Mouse (Mus musculus) cerebellum, postnatal 36 days (tissue): Measurements from ENCODE around the gene Clpb.

Experiments used
- DNase-seq, 2 experiments: peaks; one replicate each; pipeline ENCODE4 v3.0.0; 2021 to 2022; ENCODE audit warnings: mixed read lengths in 2 of 2

Clpb gene

GRCm38 (mm10) chr7:101726980-101727379 is 63.5 kb downstream of the Clpb start:
- DNase-seq = no peak

GRCm38 (mm10) chr7:101732096-101732495 is 68.7 kb downstream of the Clpb start:
- no peak for DNase-seq

- no peak for DNase-seq
Measured at GRCm38 (mm10) chr7:101733042-101733441, 69.6 kb downstream of the Clpb start.

- DNase-seq = no peak
Measured at GRCm38 (mm10) chr7:101735297-101735696, 71.9 kb downstream of the Clpb start.

GRCm38 (mm10) chr7:101737735-101738134 is 74.3 kb downstream of the Clpb start:
- DNase-seq = no peak

GRCm38 (mm10) chr7:101739602-101740001 is 76.2 kb downstream of the Clpb start:
- DNase-seq = no peak

GRCm38 (mm10) chr7:101743487-101743886 is 80.1 kb downstream of the Clpb start:
- DNase-seq = no peak

GRCm38 (mm10) chr7:101746559-101747334 is 83.3 kb downstream of the Clpb start:
- DNase-seq = no peak

GRCm38 (mm10) chr7:101750268-101750667 is 86.8 kb downstream of the Clpb start:
- no peak for DNase-seq

GRCm38 (mm10) chr7:101752346-101752745 is 88.9 kb downstream of the Clpb start:
- no peak for DNase-seq

GRCm38 (mm10) chr7:101753492-101753891 is 90.1 kb downstream of the Clpb start:
- no peak for DNase-seq

- no peak for DNase-seq
Measured at GRCm38 (mm10) chr7:101754416-101754815, 91.0 kb downstream of the Clpb start.

GRCm38 (mm10) chr7:101755301-101755700 is 91.9 kb downstream of the Clpb start:
- DNase-seq = no peak

GRCm38 (mm10) chr7:101761899-101762780 is 98.7 kb downstream of the Clpb start:
- peak in 1 of 2 experiments; percentile 17 for DNase-seq

- no peak for DNase-seq
Measured at GRCm38 (mm10) chr7:101767335-101767907, 104.0 kb downstream of the Clpb start.

- DNase-seq = no peak
Measured at GRCm38 (mm10) chr7:101770051-101770450, 106.6 kb downstream of the Clpb start.

GRCm38 (mm10) chr7:101771604-101772003 is 108.2 kb downstream of the Clpb start:
- no peak for DNase-seq

- DNase-seq = no peak
Measured at GRCm38 (mm10) chr7:101772687-101773086, 109.3 kb downstream of the Clpb start.

GRCm38 (mm10) chr7:101777053-101777452 is 113.6 kb downstream of the Clpb start:
- DNase-seq = no peak

GRCm38 (mm10) chr7:101817861-101818401 is 154.5 kb downstream of the Clpb start, which contains the start of gene Phox2a:
TSS of gene Phox2a (plus strand) at chr7:101818313.
- no peak for DNase-seq

GRCm38 (mm10) chr7:101820295-101821030 is 157.0 kb downstream of the Clpb start:
- no peak for DNase-seq
